Mouse (Mus musculus) CH12.LX (cell line): ENCODE results near the gene Scyl1.

Experiments
- CTCF ChIP-seq, 2 experiments: IDR thresholded peaks in 1 of 2; conservative IDR thresholded peaks in 1 of 2; 2 replicates each; pipeline ENCODE4 v1.5.1; 2011 to 2012; ENCODE audit warnings: low read depth in 2 of 2, low read length in 2 of 2, improper control_type of control experiment in 1 of 2, inconsistent platforms in 1 of 2, mild to moderate bottlenecking in 1 of 2, moderate library complexity in 1 of 2
- GABPA ChIP-seq: IDR thresholded peaks from 2 replicates; pipeline ENCODE4 v1.6.1; 2012; ENCODE audit warnings: low read depth, low read length, improper control_type of control experiment, inconsistent platforms; ENCODE audit not compliant: insufficient replicate concordance
- POLR2A ChIP-seq: IDR thresholded peaks from 2 replicates; pipeline ENCODE4 v1.6.1; 2011; ENCODE audit warnings: low read depth, mild to moderate bottlenecking, improper control_type of control experiment, low read length

GRCm38 (mm10) chr19:5778312-5778711 is 7.1 kb upstream of the Scyl1 start:
- TF ChIP-seq POLR2A: no peak
- TF ChIP-seq CTCF (conservative IDR thresholded peaks at IDR 0.05 in 1 of 2, IDR thresholded peaks at IDR 0.05 in 1 of 2; ENCODE audit: low read depth in 2 of 2, low read length in 2 of 2): no peak
- TF ChIP-seq GABPA: no peak
